Mouse (Mus musculus) spleen, adult 2 months (tissue): ENCODE results near the gene Nek5.

ENCODE experiments used
- CTCF ChIP-seq: fragments of 200-500 bp; IDR thresholded peaks from 2 replicates; pipeline ENCODE4 v1.5.1; 2011; ENCODE audit warnings: mild to moderate bottlenecking, inconsistent platforms; ENCODE audit not compliant: insufficient read depth, insufficient read length, insufficient replicate concordance; ENCODE audit errors: extremely low read depth
- POLR2A ChIP-seq: fragments of 200-500 bp; IDR thresholded peaks from 2 replicates; pipeline ENCODE4 v1.6.1; 2011; ENCODE audit warnings: low read depth, low read length, inconsistent platforms

- TF ChIP-seq CTCF (no peak), POLR2A (no peak)
These were observed 68.0 kb downstream of the Nek5 start for GRCm38 (mm10) chr8:22056850-22057249.
